Mouse (Mus musculus) heart, embryonic 14.5 days (tissue): ENCODE measurements at regions not wholly inside any gene's neighbourhood (a gene's known extent, or its start where the extent isn't known, plus 50 kb on each side); places are given as distances from the start of the nearest gene placed in this dataset.
A peak's percentile ranks its signal among the peaks of the same experiment; 100 is the strongest.

ENCODE experiments used
- ATAC-seq: fragments of 200-750 bp; cut with Nextera tagmentation; 2 replicates; pipeline ENCODE4 v1.8.0; 2017; ENCODE audit warnings: low read depth, moderate TSS enrichment; ENCODE audit not compliant: insufficient number of reproducible peaks, insufficient read depth, low FRiP score
- H3K27ac ChIP-seq, 2 experiments: fragments of 200-500 bp in 1 of 2; fragments of 300-500 bp in 1 of 2; sonication (generic) in 1 of 2; replicated peaks in 1 of 2; 2 replicates each; pipeline ENCODE4 v1.5.1; 2012 to 2014; ENCODE audit warnings: low read depth in 2 of 2, low read length in 2 of 2, control low read depth in 1 of 2, mild to moderate bottlenecking in 1 of 2, mixed read lengths in 1 of 2; ENCODE audit not compliant: control insufficient read depth in 1 of 2, insufficient read depth in 1 of 2
- H3K27me3 ChIP-seq: fragments of 300-500 bp; sonication (generic); 2 replicates; pipeline ENCODE4 v1.6.1; 2014; ENCODE audit warnings: mild to moderate bottlenecking, low read length, control low read depth; ENCODE audit not compliant: control insufficient read depth, insufficient read depth
- H3K36me3 ChIP-seq: fragments of 300-500 bp; sonication (generic); 2 replicates; pipeline ENCODE4 v1.6.1; 2014; ENCODE audit warnings: mild to moderate bottlenecking, control low read depth, low read length, mixed read lengths; ENCODE audit not compliant: control insufficient read depth, insufficient read depth
- H3K4me1 ChIP-seq, 2 experiments: fragments of 200-500 bp in 1 of 2; fragments of 300-500 bp in 1 of 2; sonication (generic) in 1 of 2; 2 replicates each; pipeline ENCODE4 v1.6.1; 2012 to 2014; ENCODE audit warnings: low read length in 2 of 2, control low read depth in 1 of 2, mixed read lengths in 1 of 2; ENCODE audit not compliant: control insufficient read depth in 2 of 2, insufficient read depth in 2 of 2
- H3K4me2 ChIP-seq: fragments of 300-500 bp; sonication (generic); 2 replicates; pipeline ENCODE4 v1.6.1; 2014; ENCODE audit warnings: mild to moderate bottlenecking, low read length
- H3K4me3 ChIP-seq, 2 experiments: fragments of 200-500 bp in 1 of 2; fragments of 300-500 bp in 1 of 2; sonication (generic) in 1 of 2; 2 replicates each; pipeline ENCODE4 v1.5.1; 2012 to 2014; ENCODE audit warnings: low read length in 2 of 2, mild to moderate bottlenecking in 2 of 2, control low read depth in 1 of 2, low read depth in 1 of 2, moderate library complexity in 1 of 2; ENCODE audit not compliant: control insufficient read depth in 1 of 2, insufficient read depth in 1 of 2
- H3K9ac ChIP-seq: fragments of 300-500 bp; sonication (generic); 2 replicates; pipeline ENCODE4 v1.6.1; 2014; ENCODE audit warnings: mild to moderate bottlenecking, low read length
- H3K9me3 ChIP-seq: fragments of 300-500 bp; sonication (generic); 2 replicates; pipeline ENCODE4 v1.6.1; 2016; ENCODE audit warnings: low read length, control low read depth; ENCODE audit not compliant: control insufficient read depth
- WGBS: fragments of 180-500 bp; shearing (Covaris S2); extraction: QIAGEN DNeasy Blood & Tissue Kit; methylation state at CpG from one replicate; pipeline ENCODE4 v1.1.7; 2014; 5-methylcytosine and 5-hydroxymethylcytosine counted together

DNA sequence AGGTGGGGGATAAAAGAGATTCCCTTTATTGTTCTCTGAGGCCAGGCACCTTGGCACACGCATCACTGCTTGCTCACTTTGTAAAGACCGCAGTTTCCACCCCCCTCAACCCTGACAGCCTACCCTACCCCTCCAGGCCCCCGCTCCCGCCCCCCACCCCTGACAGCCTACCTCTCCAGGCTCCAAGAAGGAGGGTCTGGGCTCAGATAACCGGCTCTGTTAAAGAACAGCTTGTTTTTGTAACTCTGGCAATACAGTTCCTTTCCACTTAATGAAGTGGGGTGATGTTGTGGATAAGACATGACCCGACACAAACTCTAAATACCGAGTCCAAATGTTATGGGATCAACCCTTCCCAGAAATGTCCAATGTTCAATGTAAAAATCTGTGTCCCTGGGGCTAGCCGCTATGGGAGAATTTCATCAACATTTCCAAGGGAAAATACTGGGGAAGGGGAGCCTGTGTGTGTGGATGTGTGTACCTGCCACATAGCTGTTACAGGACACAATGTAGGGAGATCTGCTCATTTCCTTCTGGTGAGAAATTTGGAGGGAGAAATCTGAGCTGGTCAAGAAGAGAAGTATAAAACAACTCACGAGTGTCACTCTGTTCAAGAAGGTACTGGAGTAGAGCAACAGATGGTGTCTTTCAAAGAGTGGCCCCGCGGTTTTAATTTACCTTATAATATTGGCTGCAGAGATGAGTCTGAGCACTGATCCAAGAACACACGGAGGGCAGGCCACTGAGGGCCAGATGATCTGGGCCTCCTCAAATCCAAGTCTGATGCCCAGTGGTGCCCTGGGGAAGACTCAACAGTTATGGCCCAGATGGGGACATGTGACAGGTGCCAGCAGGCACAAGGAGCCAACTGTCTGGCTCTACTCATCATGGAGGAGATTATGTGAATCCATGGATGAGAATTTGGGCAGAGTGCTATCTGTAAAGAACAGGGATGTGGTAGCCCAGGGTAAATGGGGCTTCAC, 76.7 kb downstream of the Gas1 start:
- Histone ChIP-seq H3K27ac (no peak overlapping the region), H3K4me3 (no peak overlapping the region), H3K27me3 (no peaks in the 10 kb centered on the region), H3K36me3 (no peaks in the 10 kb centered on the region), H3K4me1 (no peaks in the 10 kb centered on the region), H3K9me3 (no peaks in the 10 kb centered on the region), H3K9ac (no peak overlapping the region), H3K4me2 (no peak overlapping the region)
- no peak for ATAC-seq
- WGBS: 64% methylated on average over 12 of the region's 12 CpGs

DNA sequence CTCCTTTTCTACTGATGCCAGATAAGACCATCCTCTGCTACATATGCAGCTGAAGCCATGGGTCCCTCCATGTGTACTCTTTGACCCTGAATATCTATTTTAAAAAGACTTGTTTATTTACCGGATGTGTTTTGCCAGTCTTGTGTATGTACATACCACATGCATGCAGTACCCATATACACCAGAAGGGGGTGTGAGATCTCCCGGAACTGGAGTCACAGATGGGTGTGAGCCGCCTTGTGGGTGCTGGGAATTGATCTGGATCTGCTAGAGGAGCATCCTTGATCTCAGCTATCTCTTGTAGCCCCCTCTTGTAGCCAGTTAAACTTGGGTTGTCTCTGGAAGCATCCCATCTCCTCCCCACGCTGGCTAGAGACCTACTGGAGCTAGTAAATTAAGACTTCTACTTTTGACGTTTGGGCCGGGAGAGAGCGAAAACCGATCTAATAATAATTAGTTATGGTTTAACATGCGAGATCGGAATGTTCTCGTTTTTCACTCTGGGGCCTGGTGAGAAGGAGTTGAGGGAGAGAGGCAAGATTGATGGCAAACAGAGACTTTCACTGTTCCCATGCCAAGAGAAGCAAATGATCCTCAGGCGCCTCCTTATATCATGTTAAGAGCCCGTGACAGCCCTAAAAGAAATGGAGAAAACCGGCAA, 77.6 kb downstream of the Gas1 start:
- Histone ChIP-seq H3K9me3 (no peaks in the 10 kb centered on the region), H3K36me3 (no peaks in the 10 kb centered on the region), H3K27ac (no peak overlapping the region), H3K4me1 (no peaks in the 10 kb centered on the region), H3K4me2 (no peak overlapping the region), H3K4me3 (no peak overlapping the region), H3K27me3 (no peaks in the 10 kb centered on the region), H3K9ac (no peak overlapping the region)
- ATAC-seq: no peak
- 84% methylated on average over 14 of the region's 14 CpGs for WGBS

DNA sequence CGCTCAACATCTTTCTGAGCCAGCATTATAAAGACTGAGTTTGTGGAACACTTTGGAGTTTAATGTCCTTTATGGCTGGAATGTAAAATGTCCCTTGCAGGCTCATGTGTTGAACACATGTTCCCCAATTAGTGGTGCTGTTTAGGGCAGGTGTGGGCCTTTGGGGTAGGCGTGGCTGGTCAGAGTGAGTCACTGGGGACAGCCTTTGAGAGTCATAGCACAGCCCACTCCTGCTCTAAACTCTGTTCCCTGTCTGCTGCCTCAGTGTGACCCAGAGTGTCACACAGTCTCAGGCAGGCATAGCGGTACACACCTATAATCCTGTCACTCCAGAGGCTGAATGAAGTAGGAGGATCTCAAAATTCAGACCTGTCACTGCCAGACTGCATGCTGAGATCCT, 78.8 kb downstream of the Gas1 start:
- 88% methylated on average over 3 of the region's 3 CpGs for WGBS
- no peak for ATAC-seq

DNA sequence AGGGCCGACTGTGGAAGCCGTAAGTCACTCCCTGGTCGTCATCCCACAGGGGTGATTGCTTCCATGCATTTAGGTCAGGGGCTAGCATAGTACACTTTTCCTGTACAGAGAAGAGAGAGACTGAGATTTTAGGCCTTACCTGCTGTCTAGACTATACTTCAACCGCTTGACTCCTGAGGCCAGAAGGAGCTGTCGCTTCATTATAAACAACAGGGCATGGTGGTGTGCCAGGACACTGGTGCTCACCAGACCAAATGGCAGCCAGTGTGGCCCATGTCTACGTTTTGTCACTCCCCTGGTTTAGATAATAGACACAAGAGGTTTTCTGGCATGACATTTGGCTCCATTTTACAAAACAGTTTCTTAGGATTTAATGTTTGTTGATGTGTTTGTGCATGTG, 79.4 kb downstream of the Gas1 start:
- no peak for ATAC-seq
- Histone ChIP-seq H3K9ac (no peak overlapping the region), H3K4me1 (no peaks in the 10 kb centered on the region), H3K36me3 (no peaks in the 10 kb centered on the region), H3K27ac (no peak overlapping the region), H3K27me3 (no peaks in the 10 kb centered on the region), H3K4me2 (no peak overlapping the region), H3K9me3 (no peaks in the 10 kb centered on the region), H3K4me3 (no peak overlapping the region)
- 73% methylated on average over 6 of the region's 6 CpGs for WGBS

More for the DNA sequence above, 78.8 kb downstream of the Gas1 start:
- no peaks in the 10 kb centered on the region for H3K36me3 ChIP-seq
- no peaks in the 10 kb centered on the region for H3K9me3 ChIP-seq
- H3K4me1 ChIP-seq: no peaks in the 10 kb centered on the region
- no peaks in the 10 kb centered on the region for H3K27me3 ChIP-seq
- no peak overlapping the region for H3K27ac ChIP-seq
- no peak overlapping the region for H3K9ac ChIP-seq
- no peak overlapping the region for H3K4me3 ChIP-seq
- no peak overlapping the region for H3K4me2 ChIP-seq

DNA sequence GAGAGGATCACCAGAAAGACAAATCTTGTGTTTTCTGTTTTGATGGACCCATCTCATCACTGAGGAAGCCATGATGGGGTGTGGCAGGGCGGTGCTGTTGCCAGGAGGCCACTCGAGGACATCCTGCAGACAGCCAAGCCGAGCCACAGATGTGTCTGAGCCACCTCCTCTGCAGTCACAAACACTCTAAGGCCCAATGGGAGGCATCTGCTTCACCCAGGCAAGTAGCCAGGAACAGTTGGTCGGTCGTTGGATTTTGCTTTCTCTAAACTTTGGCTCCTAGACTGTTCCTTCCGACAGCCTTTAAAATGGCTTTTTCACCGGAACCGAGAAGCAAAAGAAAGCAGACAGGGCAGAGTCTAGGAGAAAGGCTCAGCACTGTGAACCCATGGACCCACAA, 90.5 kb downstream of the Gas1 start:
- no peak overlapping the region for H3K4me2 ChIP-seq
- H3K27ac ChIP-seq: no peak overlapping the region
- no peaks in the 10 kb centered on the region for H3K27me3 ChIP-seq
- H3K9me3 ChIP-seq: no peaks in the 10 kb centered on the region
- ATAC-seq: no peak
- H3K36me3 ChIP-seq: no peaks in the 10 kb centered on the region
- no peaks in the 10 kb centered on the region; a peak in 1 of 4 replicates for H3K4me1 ChIP-seq
- H3K4me3 ChIP-seq: no peak overlapping the region
- no peak overlapping the region for H3K9ac ChIP-seq
- 89% methylated on average over 8 of the region's 8 CpGs for whole genome bisulfite sequencing

DNA sequence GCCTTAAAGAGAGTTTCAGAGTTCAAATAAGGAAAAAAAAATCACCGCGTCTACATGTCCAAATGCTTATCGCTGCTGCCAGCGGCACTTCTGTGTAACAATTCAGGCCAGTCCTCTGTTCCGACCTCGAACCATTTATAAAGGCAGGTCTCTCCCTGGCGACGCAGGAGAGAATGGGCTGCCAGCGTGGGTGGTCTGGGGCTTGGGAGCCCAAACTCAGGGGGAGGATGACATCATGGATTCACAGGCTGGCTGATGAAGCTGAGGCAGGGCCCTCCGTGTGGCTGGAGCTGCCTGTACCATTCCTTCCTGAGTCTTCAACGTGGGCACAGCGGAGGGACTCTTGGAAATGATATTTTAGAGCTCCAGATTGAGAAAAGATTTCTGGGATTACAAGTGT, 92.2 kb downstream of the Gas1 start:
- H3K27me3 ChIP-seq: no peaks in the 10 kb centered on the region
- 30% methylated on average over 12 of the region's 12 CpGs for WGBS
- no peaks in the 10 kb centered on the region; a peak in 1 of 4 replicates for H3K4me1 ChIP-seq
- H3K27ac ChIP-seq: no peak overlapping the region
- H3K9ac ChIP-seq: no peak overlapping the region
- no peak for ATAC-seq
- no peak overlapping the region for H3K4me3 ChIP-seq
- H3K4me2 ChIP-seq: peak overlapping the region; percentile 37
- no peaks in the 10 kb centered on the region for H3K9me3 ChIP-seq
- no peaks in the 10 kb centered on the region for H3K36me3 ChIP-seq

DNA sequence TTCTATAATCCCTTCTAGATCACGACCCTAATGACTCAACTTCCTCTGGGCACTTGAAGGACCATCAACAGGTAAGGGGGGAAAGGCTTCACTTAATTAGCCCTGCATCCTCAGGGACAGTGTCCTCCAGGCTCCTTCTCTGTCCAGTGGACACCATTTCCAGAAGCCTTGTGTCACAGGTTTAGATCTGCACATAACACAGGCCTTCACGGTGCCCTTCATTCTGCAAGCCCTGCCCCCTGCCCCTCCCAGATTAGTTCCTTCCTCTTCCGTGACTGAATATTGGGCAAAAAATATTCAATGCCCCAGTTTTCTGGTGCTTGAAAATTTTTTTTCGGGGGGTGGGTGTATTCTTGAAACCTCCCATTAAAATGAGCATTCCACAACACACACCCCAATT, 92.9 kb downstream of the Gas1 start:
- Histone ChIP-seq H3K27ac (no peak overlapping the region), H3K9me3 (no peaks in the 10 kb centered on the region), H3K9ac (no peak overlapping the region), H3K4me2 (no peak overlapping the region), H3K27me3 (no peaks in the 10 kb centered on the region), H3K4me3 (no peak overlapping the region), H3K4me1 (no peaks in the 10 kb centered on the region; a peak in 1 of 4 replicates), H3K36me3 (no peaks in the 10 kb centered on the region)
- WGBS: 71% methylated on average over 4 of the region's 4 CpGs
- no peak for ATAC-seq
